Mouse (Mus musculus) fat pad, adult 2 months (tissue): ENCODE data around the gene Dst.
"Not testable (repeated sequence)": the region's sequence is repeated elsewhere in the genome, so short reads cannot be mapped to it uniquely, and the experiment has no call there.

Experiments used
- DNase-seq: peaks from one replicate; pipeline ENCODE4 v3.0.0-alpha.2; 2011; ENCODE audit warnings: low read depth, low spot score; ENCODE audit errors: extremely low read depth

The Dst gene

GRCm38 (mm10) chr1:34283502-34283901 is 375.5 kb downstream of the Dst start:
- DNase-seq, result no peak

- no peak for DNase-seq
These were observed 377.0 kb downstream of the Dst start for GRCm38 (mm10) chr1:34284979-34285378.

- no peak for DNase-seq
These were observed 379.7 kb downstream of the Dst start for GRCm38 (mm10) chr1:34287731-34288130.

GRCm38 (mm10) chr1:34288181-34288580 is 380.2 kb downstream of the Dst start:
- DNase-seq, result no peak

GRCm38 (mm10) chr1:34288721-34289471 is 380.9 kb downstream of the Dst start:
- DNase-seq, result no peak

- no peak for DNase-seq
These were observed 381.4 kb downstream of the Dst start for GRCm38 (mm10) chr1:34289472-34289748.

GRCm38 (mm10) chr1:34290321-34290720 is 382.3 kb downstream of the Dst start:
- no peak for DNase-seq

- DNase-seq, result no peak
These were observed 385.2 kb downstream of the Dst start for GRCm38 (mm10) chr1:34293198-34293597.

- DNase-seq, result no peak
These were observed 389.6 kb downstream of the Dst start for GRCm38 (mm10) chr1:34297636-34298035.

- DNase-seq, result no peak
These were observed 390.7 kb downstream of the Dst start for GRCm38 (mm10) chr1:34298631-34299184.

GRCm38 (mm10) chr1:34299507-34299906 is 391.5 kb downstream of the Dst start:
- DNase-seq, result no peak

- no peak for DNase-seq
These were observed 392.4 kb downstream of the Dst start for GRCm38 (mm10) chr1:34300309-34300980.

- no peak for DNase-seq
These were observed 396.2 kb downstream of the Dst start for GRCm38 (mm10) chr1:34304227-34304626.

- DNase-seq, result no peak
These were observed 398.7 kb downstream of the Dst start for GRCm38 (mm10) chr1:34306741-34307140.

GRCm38 (mm10) chr1:34307191-34307590 is 399.2 kb downstream of the Dst start:
- DNase-seq, result no peak

- DNase-seq, result not testable (repeated sequence)
These were observed 400.8 kb downstream of the Dst start for GRCm38 (mm10) chr1:34308841-34309240.

- DNase-seq, result no peak
These were observed 401.4 kb downstream of the Dst start for GRCm38 (mm10) chr1:34309396-34309795.

- DNase-seq, result no peak
These were observed 402.7 kb downstream of the Dst start for GRCm38 (mm10) chr1:34310532-34311250.

GRCm38 (mm10) chr1:34312806-34313205 is 404.8 kb downstream of the Dst start:
- no peak for DNase-seq

- no peak for DNase-seq
These were observed 407.4 kb downstream of the Dst start for GRCm38 (mm10) chr1:34315381-34315780.

GRCm38 (mm10) chr1:34324255-34324654 is 416.2 kb downstream of the Dst start:
- DNase-seq, result no peak

GRCm38 (mm10) chr1:34328606-34329005 is 420.6 kb downstream of the Dst start:
- DNase-seq, result no peak
